Mouse (Mus musculus): Measurements from ENCODE around the gene Dzank1. TPM values are rescaled to one million over a fixed set of nuclear protein-coding genes. Genes with fewer than 3 reads are reported as not detected.

Dzank1 gene
- total RNA-seq, 2 experiments from 2014 or later = 154 to 164 TPM

GRCm38 (mm10) chr2:144484084-144484483, 43.1 kb downstream of the Dzank1 start:
- intact Hi-C loops (cut with DNase I) = no loop called here
- DNase-seq (ENCODE audit: low spot score in 2 of 2) = no peak

GRCm38 (mm10) chr2:144479421-144479820, 47.8 kb downstream of the Dzank1 start:
- intact Hi-C loops (cut with DNase I) = no loop called here
- DNase-seq (ENCODE audit: low spot score in 2 of 2) = peak; percentile 39 to 90

GRCm38 (mm10) chr2:144467203-144467602, 60.0 kb downstream of the Dzank1 start:
- intact Hi-C loops (cut with DNase I) = no loop called here
- no peak for DNase-seq (ENCODE audit: low spot score in 2 of 2)

DNA sequence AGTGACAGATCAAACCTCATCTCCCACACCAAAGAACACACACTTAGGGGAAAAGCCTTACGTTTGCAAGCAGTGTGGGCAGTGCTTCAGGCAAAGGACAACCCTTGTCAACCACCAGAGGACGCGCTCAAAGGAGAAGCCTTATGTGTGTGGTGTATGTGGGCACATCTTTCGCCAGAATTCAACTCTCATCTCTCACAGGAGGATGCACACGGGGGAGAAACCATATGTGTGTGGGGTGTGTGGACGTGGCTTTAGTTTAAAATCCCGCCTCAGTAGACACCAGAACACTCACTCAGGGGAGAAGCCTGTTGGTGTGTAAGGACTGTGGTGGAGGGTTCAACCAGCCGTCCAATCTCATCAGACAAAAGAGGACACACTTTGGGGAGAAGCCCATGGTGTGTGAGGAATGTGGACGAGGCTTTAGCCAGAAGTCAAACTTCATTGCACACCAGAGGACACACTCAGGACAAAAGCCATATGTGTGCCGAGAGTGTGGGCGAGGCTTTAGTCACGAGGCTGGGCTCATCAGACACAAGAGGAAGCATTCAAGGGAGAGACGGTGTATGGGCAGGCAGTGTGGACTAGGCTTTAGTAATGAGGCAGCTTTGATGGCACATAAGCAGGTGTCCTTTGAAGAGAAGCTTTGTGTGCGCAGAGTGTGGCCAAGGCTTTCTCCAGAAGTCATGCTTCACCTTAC, 61.2 kb downstream of the Dzank1 start:
- intact Hi-C loops (cut with DNase I) = loop anchor here (1.0 kb wide), 2 partner anchors 31 to 174 kb away; no protein-coding TSS in a partner anchor
- peak; percentile 38 to 85 for DNase-seq (ENCODE audit: low spot score in 2 of 2)

DNA sequence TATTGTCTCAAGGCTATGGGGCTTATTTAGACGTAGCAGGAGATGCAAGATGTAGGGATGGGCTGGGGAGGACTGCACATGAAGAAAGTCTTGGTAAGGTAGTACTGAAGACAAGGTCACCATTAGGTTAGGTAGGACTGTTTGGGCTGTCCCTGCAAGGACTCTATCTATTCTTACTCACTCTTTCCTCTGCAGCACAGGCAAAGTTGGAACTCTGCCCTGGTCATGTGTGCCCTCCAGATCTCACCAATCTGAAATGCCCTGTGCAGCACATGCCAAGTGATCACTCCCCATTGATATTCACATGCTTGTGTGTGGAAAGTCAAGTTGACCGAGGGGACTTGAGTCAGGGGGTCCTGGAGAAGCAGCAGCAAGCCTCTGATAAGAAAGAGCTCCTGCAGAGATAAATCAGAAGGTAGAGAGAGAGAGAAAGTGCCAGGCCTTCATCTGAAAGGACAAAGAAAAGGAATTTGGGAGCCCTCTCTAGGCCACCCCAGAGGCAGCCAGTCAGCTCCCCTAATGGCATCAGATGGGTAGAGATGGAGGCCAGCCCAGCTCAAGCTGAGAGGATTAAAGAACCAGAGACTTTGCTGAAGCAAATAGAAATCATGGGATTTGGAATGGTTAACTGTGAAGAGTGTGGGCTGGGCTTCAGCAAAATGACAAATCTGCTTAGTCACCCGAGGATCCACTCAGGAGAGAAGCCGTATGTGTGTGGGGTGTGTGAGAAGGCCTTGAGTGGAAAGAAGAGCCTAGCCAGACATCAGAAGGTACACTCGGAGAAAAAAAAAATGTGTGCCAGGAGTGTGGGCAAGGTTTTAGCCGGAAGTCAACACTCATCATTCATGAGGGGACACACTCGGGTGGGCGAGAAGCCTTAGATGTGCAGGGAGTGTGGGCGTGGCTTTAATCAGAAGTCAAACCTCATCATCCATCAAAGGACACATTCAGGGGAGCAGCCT, 62.1 kb downstream of the Dzank1 start:
- DNase-seq (ENCODE audit: low spot score in 2 of 2) = peak; percentile 66 to 96
- intact Hi-C loops (cut with DNase I) = loop anchor here (1.0 kb wide), 2 partner anchors 30 to 173 kb away; no protein-coding TSS in a partner anchor

- DNase-seq (ENCODE audit: low spot score in 2 of 2) = no peak
- intact Hi-C loops (cut with DNase I) = no loop called here
Measured at GRCm38 (mm10) chr2:144464182-144464581, 63.0 kb downstream of the Dzank1 start.

DNA sequence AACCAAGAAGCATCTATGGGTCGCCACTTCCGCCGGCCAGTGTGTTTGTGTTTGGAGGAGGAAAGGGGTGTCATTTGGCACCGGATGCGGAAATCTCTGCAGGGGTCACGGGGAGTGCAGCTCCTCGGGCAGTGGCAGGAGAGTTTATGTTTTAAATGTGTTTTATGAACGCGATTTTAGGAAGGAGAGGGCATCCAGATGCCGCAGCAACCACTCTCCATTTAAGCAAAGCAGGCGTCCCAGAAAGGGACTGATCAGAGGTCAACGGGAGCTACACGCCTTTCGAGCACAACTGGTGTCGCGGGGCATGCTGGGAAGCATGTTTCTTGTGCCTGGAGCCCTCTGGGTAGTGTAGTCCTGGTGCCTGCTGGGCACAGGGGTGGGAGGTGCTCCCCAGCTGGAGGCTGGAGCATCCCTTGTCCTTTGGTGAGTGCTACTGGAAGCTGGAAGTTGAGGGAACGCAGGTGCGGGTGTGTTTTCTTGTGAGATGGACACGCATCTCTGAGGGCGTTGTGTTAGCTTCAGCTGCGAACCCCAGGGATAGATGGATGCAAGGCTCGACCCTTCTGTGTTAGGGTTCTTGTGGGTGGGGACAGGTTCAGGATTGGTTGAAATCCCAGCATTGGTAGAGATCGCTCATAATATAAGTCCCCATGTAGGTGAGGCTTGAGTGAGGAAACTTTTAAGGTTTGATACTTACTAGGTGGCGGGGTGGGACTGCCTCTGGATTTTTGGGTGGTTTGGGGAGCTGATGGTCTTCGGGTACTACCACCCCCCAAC, 68.0 kb downstream of the Dzank1 start:
- intact Hi-C loops (cut with DNase I) = loop anchor here (10.0 kb wide), 1 partner anchor 1344 kb away; no protein-coding TSS in a partner anchor
- peak; percentile 91 to 95 for DNase-seq (ENCODE audit: low spot score in 2 of 2)

DNA sequence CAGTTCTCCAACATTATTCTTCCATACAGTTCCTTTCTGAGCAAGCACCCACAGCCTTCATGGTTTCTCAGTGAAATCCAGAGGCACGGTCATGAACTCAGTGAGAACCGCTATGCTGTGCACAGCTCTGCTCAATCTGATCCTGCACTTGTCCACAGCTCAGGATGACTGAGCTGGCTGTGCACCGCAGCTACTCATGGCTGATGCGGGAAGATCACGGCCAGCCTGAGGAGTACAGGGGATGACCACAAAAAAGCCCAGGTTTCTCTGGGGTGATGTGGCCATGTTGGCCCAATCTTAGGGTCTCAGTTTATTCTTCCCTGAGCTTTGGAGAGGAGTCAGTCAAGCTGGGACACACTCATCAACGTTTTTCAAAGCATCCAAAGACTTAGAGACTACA, 68.9 kb downstream of the Dzank1 start:
- no peak for DNase-seq (ENCODE audit: low spot score in 2 of 2)
- intact Hi-C loops (cut with DNase I) = loop anchor here (10.0 kb wide), 1 partner anchor 1344 kb away; no protein-coding TSS in a partner anchor

DNA sequence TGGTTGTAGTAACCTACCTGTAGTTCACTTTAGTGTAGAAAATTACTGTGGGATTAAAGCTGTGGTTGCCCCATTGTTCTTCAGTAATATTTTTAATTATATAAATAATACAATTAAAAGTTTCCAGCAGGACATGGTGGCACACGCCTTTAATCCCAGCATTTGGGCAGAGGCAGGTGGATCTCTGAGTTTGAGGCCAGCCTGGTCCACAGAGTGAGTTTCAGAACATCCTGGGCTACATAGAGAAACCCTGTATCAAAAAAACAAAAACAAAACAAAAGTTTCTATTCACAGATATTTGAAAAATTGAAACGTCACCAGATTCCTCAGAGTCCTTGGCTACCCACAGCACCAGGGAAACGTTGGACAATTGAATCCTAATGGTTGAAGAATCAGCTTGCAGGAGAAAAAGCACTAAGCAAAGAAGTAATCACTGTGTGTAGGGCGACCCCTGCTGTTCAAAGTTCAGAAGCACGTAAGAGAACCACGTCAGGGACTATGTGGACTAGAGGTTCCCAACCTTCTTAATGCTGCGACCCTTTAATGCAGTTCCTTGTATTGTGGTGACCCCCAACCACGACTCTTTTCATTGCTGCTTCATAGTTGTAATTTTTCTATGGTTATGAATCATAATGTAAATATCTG, 74.7 kb downstream of the Dzank1 start:
- intact Hi-C loops (cut with DNase I) = loop anchor here (2.0 to 10.0 kb wide), 4 partner anchors 150 to 1338 kb away; no protein-coding TSS in a partner anchor
- peak; percentile 83 to 90 for DNase-seq (ENCODE audit: low spot score in 2 of 2)

DNA sequence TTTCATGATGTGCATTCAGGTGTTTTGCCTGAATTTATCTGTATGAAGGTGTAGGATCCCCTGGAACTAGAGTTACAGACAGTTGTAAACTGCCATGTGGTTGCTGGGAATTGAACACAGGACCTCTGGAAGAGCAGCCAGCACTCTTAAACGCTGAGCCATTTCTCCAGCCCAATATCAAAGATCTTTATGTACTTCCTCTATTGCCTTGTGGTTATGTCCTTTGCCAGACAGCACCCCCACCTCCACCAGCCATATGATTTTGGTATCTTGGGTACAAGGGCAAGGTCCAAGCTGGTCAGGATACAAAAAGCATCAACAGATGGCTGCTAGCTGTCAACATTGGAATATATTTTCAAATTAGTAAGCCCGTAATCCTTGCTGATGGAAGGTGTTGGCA, 76.8 kb downstream of the Dzank1 start:
- no peak for DNase-seq (ENCODE audit: low spot score in 2 of 2)
- intact Hi-C loops (cut with DNase I) = loop anchor here (5.0 to 10.0 kb wide), 2 partner anchors 148 to 1336 kb away; no protein-coding TSS in a partner anchor

GRCm38 (mm10) chr2:144446360-144446999, 80.7 kb downstream of the Dzank1 start:
- DNase-seq (ENCODE audit: low spot score in 2 of 2) = peak in 1 of 2 experiments; percentile 33
- intact Hi-C loops (cut with DNase I) = no loop called here

DNA sequence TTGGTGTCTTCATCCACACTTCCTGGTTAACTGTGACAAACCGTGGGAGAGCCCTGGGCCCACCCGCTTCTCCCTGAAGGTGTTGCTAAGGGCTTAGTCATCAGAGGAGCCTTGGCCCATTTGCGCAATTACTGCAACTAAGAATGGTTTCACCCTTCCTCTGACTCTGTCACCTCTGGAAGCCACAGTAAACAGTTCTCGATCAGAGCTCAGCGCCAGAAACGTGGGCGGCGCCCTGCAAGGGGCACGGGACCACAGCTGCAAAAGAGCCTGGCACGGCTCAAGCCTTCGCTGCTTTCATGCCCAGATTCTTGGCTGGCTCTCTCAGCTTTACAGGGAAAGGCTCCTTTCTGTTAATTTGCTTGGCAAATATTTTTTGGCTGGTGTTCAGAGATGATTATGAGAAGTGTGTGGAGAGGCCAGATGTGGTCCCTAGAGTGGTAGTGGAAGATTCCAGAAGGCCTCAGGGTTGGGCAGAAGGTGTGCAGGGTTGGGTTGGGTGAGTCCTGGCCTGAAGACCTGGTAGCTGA, 85.8 kb downstream of the Dzank1 start:
- intact Hi-C loops (cut with DNase I) = no loop called here
- DNase-seq (ENCODE audit: low spot score in 2 of 2) = peak; percentile 54 to 87

GRCm38 (mm10) chr2:144439191-144439700, 88.0 kb downstream of the Dzank1 start:
- no peak for DNase-seq (ENCODE audit: low spot score in 2 of 2)
- intact Hi-C loops (cut with DNase I) = no loop called here

- intact Hi-C loops (cut with DNase I) = no loop called here
- no peak for DNase-seq (ENCODE audit: low spot score in 2 of 2)
Measured at GRCm38 (mm10) chr2:144438424-144438823, 88.8 kb downstream of the Dzank1 start.

- DNase-seq (ENCODE audit: low spot score in 2 of 2) = peak in 1 of 2 experiments; percentile 60
- intact Hi-C loops (cut with DNase I) = loop anchor here (1.0 kb wide), 1 partner anchor 30 kb away; no protein-coding TSS in a partner anchor
Measured at GRCm38 (mm10) chr2:144435679-144436078, 91.5 kb downstream of the Dzank1 start.

GRCm38 (mm10) chr2:144431286-144431825, 95.9 kb downstream of the Dzank1 start:
- DNase-seq (ENCODE audit: low spot score in 2 of 2) = no peak
- intact Hi-C loops (cut with DNase I) = no loop called here

GRCm38 (mm10) chr2:144429171-144429570, 98.0 kb downstream of the Dzank1 start:
- intact Hi-C loops (cut with DNase I) = no loop called here
- DNase-seq (ENCODE audit: low spot score in 2 of 2) = no peak

DNA sequence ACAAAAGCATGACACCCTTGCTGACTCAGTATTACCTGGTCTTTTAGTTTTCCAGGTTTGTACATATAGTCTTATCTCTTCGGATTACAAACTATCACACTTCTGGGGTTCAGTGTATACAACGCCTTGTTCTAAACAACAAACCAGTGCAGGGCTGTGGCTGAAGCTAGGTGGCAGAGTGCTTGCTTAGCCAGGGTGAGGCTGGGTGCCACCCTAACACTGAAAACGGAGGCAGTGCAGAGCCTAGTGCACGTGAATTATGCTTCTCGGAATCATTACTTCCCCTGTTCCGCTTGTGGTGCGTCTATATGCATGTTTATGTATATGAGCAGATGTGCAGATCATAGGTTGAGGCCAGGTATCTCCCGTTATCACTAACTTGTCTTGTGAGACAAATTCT, 98.6 kb downstream of the Dzank1 start:
- intact Hi-C loops (cut with DNase I) = no loop called here
- DNase-seq (ENCODE audit: low spot score in 2 of 2) = no peak
